Mouse (Mus musculus) midbrain, embryonic 12.5 days (tissue): ENCODE data around the gene Oscar. TPM values are rescaled to one million over a fixed set of nuclear protein-coding genes. Genes with fewer than 3 reads are reported as not detected.
A peak's percentile ranks its signal among the peaks of the same experiment; 100 is the strongest.
"Not testable (repeated sequence)": the region's sequence is repeated elsewhere in the genome, so short reads cannot be mapped to it uniquely, and the experiment has no call there.

Experiments used
- ATAC-seq: fragments of 200-750 bp; cut with Nextera tagmentation; 2 replicates; pipeline ENCODE4 v1.8.0; 2017; ENCODE audit warnings: low read depth, moderate TSS enrichment, moderate library complexity; ENCODE audit not compliant: low FRiP score
- H3K27ac ChIP-seq: fragments of 300-500 bp; sonication (generic); replicated peaks from 2 replicates; pipeline ENCODE4 v1.5.1; 2016; ENCODE audit warnings: mild to moderate bottlenecking
- H3K27me3 ChIP-seq: fragments of 300-500 bp; sonication (generic); 2 replicates; pipeline ENCODE4 v1.6.1; 2016; ENCODE audit warnings: mild to moderate bottlenecking
- H3K36me3 ChIP-seq: fragments of 300-500 bp; sonication (generic); 2 replicates; pipeline ENCODE4 v1.6.1; 2016
- H3K4me1 ChIP-seq: fragments of 300-500 bp; sonication (generic); 2 replicates; pipeline ENCODE4 v1.6.1; 2016
- H3K4me2 ChIP-seq: fragments of 300-500 bp; sonication (generic); replicated peaks from 2 replicates; pipeline ENCODE4 v1.6.1; 2016; ENCODE audit warnings: mild to moderate bottlenecking, moderate library complexity
- H3K4me3 ChIP-seq: fragments of 300-500 bp; sonication (generic); 2 replicates; pipeline ENCODE4 v1.5.1; 2016; ENCODE audit warnings: mild to moderate bottlenecking
- H3K9ac ChIP-seq: fragments of 300-500 bp; sonication (generic); replicated peaks from 2 replicates; pipeline ENCODE4 v1.6.1; 2016; ENCODE audit warnings: mild to moderate bottlenecking, moderate library complexity
- H3K9me3 ChIP-seq: fragments of 300-500 bp; sonication (generic); 2 replicates; pipeline ENCODE4 v1.6.1; 2016; ENCODE audit warnings: mild to moderate bottlenecking
- WGBS: fragments of 180-500 bp; shearing (Covaris S2); methylation state at CpG from one replicate; pipeline ENCODE4 v1.1.7; 2016; 5-methylcytosine and 5-hydroxymethylcytosine counted together
- microRNA-seq: library from miRNA; unstranded; fragments of <30 nt; microRNA quantifications from one replicate; pipeline ENCODE4, GENCODE M21; 2017
- polyA plus RNA-seq: library from polyadenylated mRNA; unstranded; fragments of >200 nt; fragmentation: Nextera tagmentation; extraction: Ambion mirVana; gene quantifications from 2 replicates; pipeline ENCODE4 v1.2.1, GENCODE M21; 2016

The Oscar gene
- polyA plus RNA-seq, 1 experiment from 2014 or later = 0.22 TPM

DNA sequence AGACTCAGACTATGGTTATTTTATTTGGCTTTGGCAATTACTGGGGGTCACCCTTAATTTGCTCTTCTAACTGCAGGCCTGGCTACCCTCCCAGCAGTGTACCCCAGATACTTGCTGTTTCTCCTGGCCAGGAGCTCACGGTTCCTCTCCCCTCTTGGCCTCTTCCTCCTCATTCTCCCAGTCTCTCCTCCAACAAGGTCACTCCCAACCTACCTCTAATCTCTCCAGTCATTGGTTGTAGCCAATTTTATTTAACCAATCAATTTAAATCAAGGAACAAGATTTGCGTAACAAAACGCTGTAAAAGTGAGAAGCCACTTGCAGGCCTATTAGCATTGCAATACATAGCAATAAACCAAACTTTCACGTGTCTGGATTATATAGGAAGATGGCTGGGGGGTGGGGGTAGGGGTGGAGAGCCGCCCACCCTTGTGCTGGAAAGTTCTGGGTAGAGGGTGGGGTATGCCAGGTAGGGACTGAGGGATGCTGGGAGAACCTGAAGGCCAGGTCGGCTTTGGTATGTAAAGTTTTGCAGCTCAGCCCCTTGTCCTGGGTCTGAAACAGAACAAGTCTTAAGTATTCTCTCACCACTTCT lies 36.9 kb downstream of the Oscar start:
- H3K4me2 ChIP-seq = no peak overlapping the region
- H3K9me3 ChIP-seq = no peaks in the 10 kb centered on the region
- no peak for ATAC-seq
- no peak overlapping the region for H3K9ac ChIP-seq
- H3K36me3 ChIP-seq = no peaks in the 10 kb centered on the region
- 74% methylated on average over 6 of the region's 6 CpGs for WGBS
- H3K4me3 ChIP-seq = no peak overlapping the region
- H3K27me3 ChIP-seq = no peaks in the 10 kb centered on the region
- no peak overlapping the region for H3K27ac ChIP-seq
- no peaks in the 10 kb centered on the region for H3K4me1 ChIP-seq

GRCm38 (mm10) chr7:3578196-3578595 lies 37.8 kb downstream of the Oscar start:
- ATAC-seq = no peak
- Histone ChIP-seq H3K27me3 (no peaks in the 10 kb centered on the region), H3K9me3 (no peaks in the 10 kb centered on the region), H3K4me2 (no peak overlapping the region), H3K4me1 (no peaks in the 10 kb centered on the region), H3K4me3 (no peak overlapping the region), H3K27ac (no peak overlapping the region), H3K9ac (no peak overlapping the region), H3K36me3 (no peaks in the 10 kb centered on the region)
- WGBS = 79% methylated on average over 2 of the region's 2 CpGs

GRCm38 (mm10) chr7:3576354-3577124 lies 39.4 kb downstream of the Oscar start:
- no peak overlapping the region for H3K27ac ChIP-seq
- H3K36me3 ChIP-seq = no peaks in the 10 kb centered on the region
- no peaks in the 10 kb centered on the region for H3K4me1 ChIP-seq
- no peak overlapping the region for H3K4me2 ChIP-seq
- H3K27me3 ChIP-seq = no peaks in the 10 kb centered on the region
- H3K9ac ChIP-seq = no peak overlapping the region
- no peaks in the 10 kb centered on the region for H3K9me3 ChIP-seq
- no peak for ATAC-seq
- no peak overlapping the region for H3K4me3 ChIP-seq
- 84% methylated on average over 5 of the region's 5 CpGs for WGBS

GRCm38 (mm10) chr7:3574216-3574615 lies 41.7 kb downstream of the Oscar start:
- no peak for ATAC-seq
- 61% methylated on average over 5 of the region's 5 CpGs for WGBS
- Histone ChIP-seq H3K4me1 (no peaks in the 10 kb centered on the region), H3K27ac (no peak overlapping the region), H3K4me2 (no peak overlapping the region), H3K4me3 (no peak overlapping the region), H3K27me3 (no peaks in the 10 kb centered on the region), H3K9me3 (no peaks in the 10 kb centered on the region), H3K36me3 (no peaks in the 10 kb centered on the region), H3K9ac (no peak overlapping the region)

DNA sequence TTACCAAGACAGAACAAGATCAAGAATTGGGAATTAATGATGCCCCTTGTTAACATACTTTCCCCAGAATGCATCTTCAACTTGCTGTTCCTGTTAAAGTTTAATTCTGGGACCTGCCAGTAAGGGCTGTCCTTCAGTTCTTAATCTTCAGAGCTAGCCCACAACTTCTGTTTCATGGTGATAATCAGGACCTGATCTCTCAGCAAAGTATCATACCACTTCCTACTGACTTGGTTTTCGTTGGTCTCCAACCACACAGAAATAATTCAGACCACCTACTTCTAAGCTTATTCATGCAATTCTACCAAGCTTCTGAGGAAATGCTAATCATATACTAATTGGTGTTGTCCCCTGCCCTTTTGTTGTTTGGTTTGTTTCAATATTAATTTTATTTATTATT lies 44.1 kb downstream of the Oscar start:
- Histone ChIP-seq H3K4me1 (no peaks in the 10 kb centered on the region), H3K9me3 (no peaks in the 10 kb centered on the region), H3K4me3 (no peak overlapping the region), H3K27me3 (no peaks in the 10 kb centered on the region), H3K27ac (no peak overlapping the region), H3K9ac (no peak overlapping the region), H3K36me3 (no peaks in the 10 kb centered on the region), H3K4me2 (no peak overlapping the region)
- 85% methylated on average over 1 of the region's 1 CpGs for WGBS
- ATAC-seq = no peak

- H3K9ac ChIP-seq, H3K36me3 ChIP-seq, H3K27me3 ChIP-seq, H3K27ac ChIP-seq, ATAC-seq, H3K4me3 ChIP-seq, H3K9me3 ChIP-seq, H3K4me2 ChIP-seq, H3K4me1 ChIP-seq: not testable (repeated sequence)
- 84% methylated on average over 3 of the region's 3 CpGs for WGBS
These were observed 45.4 kb downstream of the Oscar start for GRCm38 (mm10) chr7:3570580-3570979.

DNA sequence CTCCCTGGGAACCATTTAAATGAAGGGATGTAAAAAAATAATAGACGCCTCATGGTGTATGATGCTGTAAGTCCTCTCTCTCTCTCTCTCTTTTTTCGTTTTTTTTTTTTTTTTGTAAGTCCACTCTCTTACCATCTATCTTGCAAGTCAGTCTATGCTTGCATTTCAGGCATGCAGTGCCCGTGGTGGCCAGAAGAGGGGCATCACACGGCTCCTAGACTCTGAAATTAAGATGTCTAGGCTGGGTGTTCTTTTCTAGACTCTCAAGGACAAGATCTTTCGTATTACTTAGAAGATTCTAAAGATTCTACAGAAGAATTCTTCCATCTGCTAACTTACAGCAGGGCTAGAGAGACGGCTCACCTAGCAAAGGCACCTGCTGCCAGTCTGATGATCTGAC lies 46.2 kb downstream of the Oscar start:
- no peak for ATAC-seq
- H3K27me3 ChIP-seq = no peaks in the 10 kb centered on the region
- H3K4me3 ChIP-seq = no peak overlapping the region
- H3K4me2 ChIP-seq = no peak overlapping the region
- no peak overlapping the region for H3K9ac ChIP-seq
- no peak overlapping the region for H3K27ac ChIP-seq
- H3K36me3 ChIP-seq = no peaks in the 10 kb centered on the region
- WGBS = 77% methylated on average over 6 of the region's 6 CpGs
- H3K4me1 ChIP-seq = no peaks in the 10 kb centered on the region
- no peaks in the 10 kb centered on the region for H3K9me3 ChIP-seq

DNA sequence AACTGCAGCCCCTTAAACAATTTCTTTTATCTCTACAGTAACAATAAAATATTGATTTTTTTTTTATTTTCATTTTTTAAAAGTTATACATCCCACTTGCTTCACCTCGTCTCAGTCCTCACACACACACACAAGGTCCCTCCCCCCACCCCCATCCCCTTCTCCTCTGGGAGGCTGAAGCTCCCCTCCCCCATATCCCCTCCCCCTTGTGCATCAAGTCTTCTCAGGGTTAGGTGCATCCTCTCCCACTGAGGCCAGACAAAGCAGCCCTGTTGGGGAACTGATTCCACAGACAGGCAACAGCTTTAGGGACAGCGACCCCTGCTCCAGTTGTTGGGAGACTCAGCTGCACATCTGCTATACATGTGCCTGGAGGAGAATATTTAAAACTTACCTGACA lies 48.6 kb downstream of the Oscar start:
- Histone ChIP-seq H3K27me3 (no peaks in the 10 kb centered on the region), H3K9ac (no peak overlapping the region), H3K27ac (no peak overlapping the region), H3K4me1 (no peaks in the 10 kb centered on the region), H3K9me3 (no peaks in the 10 kb centered on the region), H3K36me3 (no peaks in the 10 kb centered on the region), H3K4me3 (no peak overlapping the region), H3K4me2 (no peak overlapping the region)
- 14% methylated on average over 2 of the region's 2 CpGs for WGBS
- no peak for ATAC-seq

Small RNAs within 50 kb of the gene (microRNA-seq; reads per million reads assigned to microRNA genes)
- gene Gm25100 = not detected
- 2.3 reads per million, percentile 2 among the genes with 10 or more reads in this experiment for gene Mir3572

Other genes starting within 250 kb of the Oscar start
- gene Cacng8, start 225.5 kb downstream of the Oscar start, polyA plus RNA-seq = 7.4 and 7.9 TPM in 2 replicates
- 0.20 TPM in 1 of 2 replicates, not detected in the other for gene Cacng6, start 192.0 kb downstream of the Oscar start, polyA plus RNA-seq
- gene Tarm1, start 113.5 kb downstream of the Oscar start, polyA plus RNA-seq = not detected in 2 replicates
- 341 and 342 TPM in 2 replicates for gene Ndufa3, start 1.2 kb upstream of the Oscar start, polyA plus RNA-seq
- gene Tfpt, start 13.8 kb upstream of the Oscar start, polyA plus RNA-seq = 29.9 and 37.1 TPM in 2 replicates
- gene Prpf31, start 13.8 kb upstream of the Oscar start, polyA plus RNA-seq = 121 and 131 TPM in 2 replicates
- 59.5 and 67.5 TPM in 2 replicates for gene Cnot3, start 29.1 kb upstream of the Oscar start, polyA plus RNA-seq
- gene Leng1, start 49.7 kb upstream of the Oscar start, polyA plus RNA-seq = 23.1 and 25.6 TPM in 2 replicates
- 2.8 and 3.1 TPM in 2 replicates for gene Tmc4, start 61.4 kb upstream of the Oscar start, polyA plus RNA-seq
- gene Tsen34, start 76.7 kb upstream of the Oscar start, polyA plus RNA-seq = 202 and 212 TPM in 2 replicates
- 37.9 and 42.6 TPM in 2 replicates for gene Mboat7, start 77.4 kb upstream of the Oscar start, polyA plus RNA-seq
- 1,015 and 1,051 TPM in 2 replicates for gene Rps9, start 87.8 kb upstream of the Oscar start, polyA plus RNA-seq
- 0.15 and 0.22 TPM in 2 replicates for gene Pirb, start 104.2 kb upstream of the Oscar start, polyA plus RNA-seq
- not detected in 2 replicates for gene Gm15448, start 209.5 kb upstream of the Oscar start, polyA plus RNA-seq
- not detected in 2 replicates for gene Pira2, start 228.9 kb upstream of the Oscar start, polyA plus RNA-seq